Mouse (Mus musculus): ENCODE results near the gene Uckl1. TPM values are rescaled to one million over a fixed set of nuclear protein-coding genes. Genes with fewer than 3 reads are reported as not detected.

The Uckl1 gene
- polyA plus RNA-seq, 1 experiment: 132 TPM

- DNase-seq (ENCODE audit: low read depth, low spot score): no peak
- 3% methylated on average over 5 of the region's 5 CpGs for WGBS
Measured at GRCm38 (mm10) chr2:181591528-181592085, 6.9 kb upstream of the Uckl1 start, which contains the start of gene Prpf6. TSS of gene Prpf6 (plus strand) at chr2:181591868.

- DNase-seq (ENCODE audit: low read depth, low spot score): no peak
- WGBS: 97% methylated on average over 5 of the region's 5 CpGs
Measured at GRCm38 (mm10) chr2:181590471-181590870, 5.8 kb upstream of the Uckl1 start.

GRCm38 (mm10) chr2:181589732-181590105 is 5.0 kb upstream of the Uckl1 start:
- DNase-seq (ENCODE audit: low read depth, low spot score): no peak
- 93% methylated on average over 9 of the region's 9 CpGs for WGBS

- WGBS: 94% methylated on average over 10 of the region's 10 CpGs
- DNase-seq (ENCODE audit: low read depth, low spot score): no peak
Measured at GRCm38 (mm10) chr2:181589011-181589731, 4.5 kb upstream of the Uckl1 start.

GRCm38 (mm10) chr2:181588229-181588780 is 3.6 kb upstream of the Uckl1 start:
- 91% methylated on average over 11 of the region's 11 CpGs for WGBS
- DNase-seq (ENCODE audit: low read depth, low spot score): no peak

GRCm38 (mm10) chr2:181587796-181588195 is 3.1 kb upstream of the Uckl1 start:
- no peak for DNase-seq (ENCODE audit: low read depth, low spot score)
- WGBS: 80% methylated on average over 6 of the region's 6 CpGs

- WGBS: 94% methylated on average over 3 of the region's 3 CpGs
- DNase-seq (ENCODE audit: low read depth, low spot score): no peak
Measured at GRCm38 (mm10) chr2:181586124-181586523, 1.4 kb upstream of the Uckl1 start.

GRCm38 (mm10) chr2:181585506-181585905 is 814 bp upstream of the Uckl1 start:
- no peak for DNase-seq (ENCODE audit: low read depth, low spot score)
- WGBS: 90% methylated on average over 5 of the region's 5 CpGs

- DNase-seq (ENCODE audit: low read depth, low spot score): no peak
- WGBS: 84% methylated on average over 3 of the region's 3 CpGs
Measured at GRCm38 (mm10) chr2:181583460-181584257, 1.0 kb downstream of the Uckl1 start.

GRCm38 (mm10) chr2:181582939-181583338 is 1.8 kb downstream of the Uckl1 start:
- 95% methylated on average over 1 of the region's 1 CpGs for WGBS
- no peak for DNase-seq (ENCODE audit: low read depth, low spot score)

GRCm38 (mm10) chr2:181582358-181582757 is 2.3 kb downstream of the Uckl1 start:
- no peak for DNase-seq (ENCODE audit: low read depth, low spot score)
- 90% methylated on average over 2 of the region's 2 CpGs for WGBS

GRCm38 (mm10) chr2:181581402-181582120 is 3.1 kb downstream of the Uckl1 start:
- no peak for DNase-seq (ENCODE audit: low read depth, low spot score)
- WGBS: under 1% methylated on average over 49 of the region's 49 CpGs

GRCm38 (mm10) chr2:181581016-181581401 is 3.7 kb downstream of the Uckl1 start:
- DNase-seq (ENCODE audit: low read depth, low spot score): peak; percentile 81
- WGBS: 0% methylated on average over 11 of the region's 11 CpGs

GRCm38 (mm10) chr2:181580131-181580772 is 4.4 kb downstream of the Uckl1 start:
- 62% methylated on average over 5 of the region's 5 CpGs for WGBS
- DNase-seq (ENCODE audit: low read depth, low spot score): no peak

GRCm38 (mm10) chr2:181579681-181580080 is 5.0 kb downstream of the Uckl1 start:
- WGBS: 80% methylated on average over 1 of the region's 1 CpGs
- DNase-seq (ENCODE audit: low read depth, low spot score): no peak

- DNase-seq (ENCODE audit: low read depth, low spot score): no peak
- WGBS: 45% methylated on average over 5 of the region's 5 CpGs
Measured at GRCm38 (mm10) chr2:181578790-181579618, 5.7 kb downstream of the Uckl1 start.

- DNase-seq (ENCODE audit: low read depth, low spot score): no peak
- WGBS: 82% methylated on average over 7 of the region's 7 CpGs
Measured at GRCm38 (mm10) chr2:181577981-181578581, 6.6 kb downstream of the Uckl1 start.

- no peak for DNase-seq (ENCODE audit: low read depth, low spot score)
- 80% methylated on average over 2 of the region's 2 CpGs for WGBS
Measured at GRCm38 (mm10) chr2:181577126-181577525, 7.6 kb downstream of the Uckl1 start.

All from large intestine, adult 2 months (tissue).